Mouse (Mus musculus): ENCODE measurements around the gene Zfp981.
A peak's percentile ranks its signal among the peaks of the same experiment; 100 is the strongest.
"Not testable (repeated sequence)": the region's sequence is repeated elsewhere in the genome, so short reads cannot be mapped to it uniquely, and the experiment has no call there.

Zfp981 gene

GRCm38 (mm10) chr4:146501727-146502126 lies at the start of gene Zfp981:
TSS of gene Zfp981 (plus strand) at chr4:146502027.
- not testable (repeated sequence) for DNase-seq (ENCODE audit: low spot score)

GRCm38 (mm10) chr4:146452576-146452975 lies 49.3 kb upstream of the Zfp981 start:
- not testable (repeated sequence) for DNase-seq (ENCODE audit: low spot score)

DNA sequence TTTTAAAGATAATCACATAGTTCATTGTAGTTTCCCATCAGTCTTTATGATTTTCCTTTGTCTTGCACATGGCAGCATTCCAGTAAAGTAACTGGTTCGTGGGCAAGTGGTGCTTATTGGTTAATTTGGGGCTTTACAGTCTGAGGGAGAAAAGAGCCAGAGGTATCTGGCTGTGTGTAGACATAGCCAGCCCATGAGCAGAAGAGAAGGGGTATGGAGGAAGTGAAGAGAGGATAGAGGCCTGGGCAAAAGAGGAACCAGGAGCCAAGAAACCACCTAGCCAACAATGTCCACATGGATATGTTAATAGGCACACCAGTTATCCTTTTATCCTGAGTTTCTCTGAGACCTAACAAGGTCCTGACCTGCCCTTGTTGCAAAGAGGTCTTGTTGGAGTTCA lies 47.7 kb upstream of the Zfp981 start:
- not testable (repeated sequence) for DNase-seq (ENCODE audit: low spot score)

- DNase-seq (ENCODE audit: low spot score), result no peak
Measured at GRCm38 (mm10) chr4:146454896-146455295, 46.9 kb upstream of the Zfp981 start.

DNA sequence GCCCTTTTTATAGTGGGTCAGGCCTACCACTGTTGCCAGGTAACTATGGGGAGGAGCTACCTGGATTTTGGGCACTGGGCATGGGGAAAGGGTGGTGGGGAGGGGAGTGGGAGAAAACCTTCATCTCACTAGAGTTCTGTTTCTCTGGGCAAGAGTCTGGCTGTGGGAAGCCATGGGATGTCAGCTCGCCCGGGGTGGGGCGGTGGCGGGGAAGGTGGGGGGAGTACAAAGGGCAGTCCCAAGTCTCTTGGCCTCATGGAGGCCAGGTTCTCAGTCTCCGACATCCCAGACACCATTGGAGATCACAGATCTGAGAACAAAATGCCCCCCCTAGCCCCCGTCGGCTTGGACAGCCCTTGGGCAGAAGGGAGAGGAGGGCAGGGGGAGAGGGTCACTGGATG lies 46.5 kb upstream of the Zfp981 start:
- no peak for DNase-seq (ENCODE audit: low spot score)

- no peak for DNase-seq (ENCODE audit: low spot score)
Measured at GRCm38 (mm10) chr4:146456061-146456726, 45.6 kb upstream of the Zfp981 start.

- DNase-seq (ENCODE audit: low spot score), result no peak
Measured at GRCm38 (mm10) chr4:146457126-146457525, 44.7 kb upstream of the Zfp981 start.

- DNase-seq (ENCODE audit: low spot score), result no peak
Measured at GRCm38 (mm10) chr4:146457720-146458119, 44.1 kb upstream of the Zfp981 start.

- DNase-seq (ENCODE audit: low spot score), result not testable (repeated sequence)
Measured at GRCm38 (mm10) chr4:146459822-146460221, 42.0 kb upstream of the Zfp981 start.

GRCm38 (mm10) chr4:146460685-146461084 lies 41.1 kb upstream of the Zfp981 start:
- not testable (repeated sequence) for DNase-seq (ENCODE audit: low spot score)

GRCm38 (mm10) chr4:146463649-146464351 lies 38.0 kb upstream of the Zfp981 start:
- not testable (repeated sequence) for DNase-seq (ENCODE audit: low spot score)

GRCm38 (mm10) chr4:146469984-146470383 lies 31.8 kb upstream of the Zfp981 start:
- DNase-seq (ENCODE audit: low spot score), result not testable (repeated sequence)

GRCm38 (mm10) chr4:146474181-146474580 lies 27.6 kb upstream of the Zfp981 start:
- DNase-seq (ENCODE audit: low spot score), result not testable (repeated sequence)

- peak; percentile 72 for DNase-seq (ENCODE audit: low spot score)
Measured at GRCm38 (mm10) chr4:146474716-146475676, 26.8 kb upstream of the Zfp981 start.

DNA sequence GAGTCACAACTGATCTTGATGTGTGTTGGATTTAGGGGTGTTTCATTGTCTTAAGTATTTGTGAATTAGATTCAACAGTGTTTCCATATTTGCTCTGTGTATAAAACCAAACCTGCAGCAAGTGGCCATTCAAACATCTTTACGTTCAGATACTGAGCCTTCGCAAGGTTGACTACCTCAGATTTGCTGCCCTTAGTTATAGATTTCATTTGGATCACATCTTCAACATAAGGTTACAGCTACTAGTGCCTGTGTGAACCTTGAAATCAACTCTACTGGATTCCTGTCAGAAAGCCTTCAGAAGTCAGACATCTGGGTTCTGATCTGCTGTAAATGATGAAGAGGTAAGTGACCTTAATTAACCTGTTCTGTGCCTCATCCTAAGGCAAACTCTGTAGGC lies 25.6 kb upstream of the Zfp981 start:
- DNase-seq (ENCODE audit: low spot score), result not testable (repeated sequence)

- not testable (repeated sequence) for DNase-seq (ENCODE audit: low spot score)
Measured at GRCm38 (mm10) chr4:146476959-146477358, 24.9 kb upstream of the Zfp981 start.

DNA sequence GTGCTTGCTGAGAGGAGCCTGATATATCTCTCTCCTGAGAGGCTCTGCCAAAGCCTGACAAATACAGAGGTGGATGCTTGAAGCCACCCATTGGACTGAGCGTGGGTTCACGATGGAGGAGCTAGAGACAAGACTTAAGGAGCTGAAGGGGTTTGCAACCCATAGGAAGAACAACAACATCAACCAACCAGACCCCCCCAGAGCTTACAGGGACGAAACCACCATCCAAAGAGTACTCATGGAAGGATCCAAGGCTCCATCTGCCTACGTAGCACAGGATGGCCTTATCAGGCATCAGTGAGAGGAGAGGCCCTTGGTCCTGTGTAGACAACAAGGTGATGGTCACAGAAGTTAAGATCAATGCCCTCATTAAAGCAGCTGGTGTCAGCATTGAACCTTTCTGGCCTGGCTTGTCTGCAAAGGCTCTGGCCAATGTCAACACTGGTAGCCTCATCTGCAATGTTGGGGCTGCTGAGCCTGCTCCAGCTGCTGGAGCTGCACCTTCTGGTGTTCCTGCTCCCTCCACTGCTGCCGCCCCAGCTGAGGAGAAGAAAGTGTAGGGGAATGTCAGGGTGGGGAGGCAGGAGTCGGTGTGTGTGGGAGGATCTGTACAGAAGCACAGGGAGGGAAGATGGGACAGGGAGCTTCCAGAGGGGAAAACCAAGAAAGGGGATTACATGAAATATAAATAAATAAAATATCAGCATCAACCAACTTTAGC lies 21.3 kb upstream of the Zfp981 start:
- not testable (repeated sequence) for DNase-seq (ENCODE audit: low spot score)

GRCm38 (mm10) chr4:146482546-146482945 lies 19.3 kb upstream of the Zfp981 start:
- DNase-seq (ENCODE audit: low spot score), result not testable (repeated sequence)

GRCm38 (mm10) chr4:146483571-146484280 lies 18.1 kb upstream of the Zfp981 start:
- not testable (repeated sequence) for DNase-seq (ENCODE audit: low spot score)

DNA sequence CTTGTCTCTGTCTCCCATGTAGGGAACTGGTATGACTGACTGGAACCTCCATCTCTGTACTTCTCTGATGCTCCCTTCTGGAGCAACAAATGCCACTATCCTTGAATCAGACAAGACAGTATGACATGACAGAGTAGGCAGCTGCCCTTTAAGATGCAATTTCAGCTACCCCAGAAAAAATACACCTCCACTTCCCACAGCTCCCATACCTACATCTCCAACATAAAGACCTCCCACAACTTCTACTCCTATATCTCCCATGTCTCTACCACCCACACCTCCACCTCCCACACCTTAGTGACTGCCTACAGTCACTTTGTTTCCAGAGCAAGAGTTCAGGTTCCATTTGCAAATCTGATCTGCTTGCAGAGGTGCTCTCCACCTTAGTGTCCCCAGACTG lies 17.2 kb upstream of the Zfp981 start:
- DNase-seq (ENCODE audit: low spot score), result not testable (repeated sequence)

Measured in testis, postnatal 14 days (tissue).